Mouse (Mus musculus) kidney, postnatal 10 days (tissue): ENCODE measurements around the gene Pds5a.
"Not testable (repeated sequence)": the region's sequence is repeated elsewhere in the genome, so short reads cannot be mapped to it uniquely, and the experiment has no call there.

ENCODE experiments used
- DNase-seq: peaks from one replicate; pipeline ENCODE4 v3.0.0; 2021; ENCODE audit warnings: mixed read lengths

The Pds5a gene

DNA sequence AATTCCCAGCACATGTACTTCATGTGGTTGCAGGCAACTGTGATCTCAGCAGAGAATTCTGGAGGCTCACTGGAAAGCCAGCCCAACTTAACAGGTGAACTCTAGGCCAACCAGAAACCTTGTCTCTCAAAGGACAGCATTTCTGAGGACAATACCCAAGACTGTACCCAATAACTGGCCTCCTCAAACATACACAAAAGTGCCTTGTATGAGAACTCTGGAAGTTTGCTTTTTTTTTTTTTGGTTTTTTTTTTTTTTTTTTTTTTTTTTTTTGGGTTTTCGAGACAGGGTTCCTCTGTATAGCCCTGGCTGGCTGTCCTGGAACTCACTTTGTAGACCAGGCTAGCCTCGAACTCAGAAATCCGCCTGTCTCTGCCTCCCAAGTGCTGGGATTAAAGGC is 4.0 kb downstream of the Pds5a start:
- not testable (repeated sequence) for DNase-seq

DNA sequence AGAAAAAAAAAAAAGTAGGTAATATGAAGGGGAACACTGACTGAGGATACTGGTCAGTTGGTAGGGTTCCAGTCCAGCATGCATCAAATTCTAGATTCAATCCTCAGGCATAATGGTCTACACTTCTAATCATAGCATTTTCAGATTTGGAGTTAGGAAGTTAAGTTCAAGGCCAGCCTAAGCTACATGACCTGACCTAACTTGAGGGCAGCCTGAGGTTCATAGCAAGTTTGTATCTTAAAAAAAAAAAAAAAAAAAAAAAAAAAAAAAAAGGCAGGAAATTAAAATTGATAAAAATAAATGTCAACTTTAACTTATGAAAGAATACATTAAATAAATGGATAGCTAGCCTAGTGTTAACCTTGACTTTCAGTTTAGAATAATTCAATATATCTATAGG is 5.1 kb downstream of the Pds5a start:
- no peak for DNase-seq

DNA sequence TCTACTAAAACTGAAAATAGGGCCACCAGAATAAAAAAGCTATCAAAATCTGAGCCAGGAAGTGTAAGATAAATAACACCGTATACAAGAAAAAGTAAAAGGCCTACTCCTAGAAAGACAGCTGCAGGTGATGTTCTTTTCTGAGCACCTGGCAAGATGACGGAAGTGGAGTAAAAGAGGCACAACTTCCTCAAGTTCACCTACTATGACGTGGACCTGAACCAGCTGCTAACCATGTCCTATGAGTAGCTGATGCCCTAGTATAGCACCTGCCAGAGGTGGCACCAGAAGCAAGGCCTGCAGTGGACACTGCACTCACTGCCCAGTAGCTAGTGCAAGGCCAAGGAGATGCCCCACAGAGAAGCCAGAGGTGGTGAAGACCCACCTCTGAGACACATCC is 9.3 kb downstream of the Pds5a start:
- no peak for DNase-seq

DNA sequence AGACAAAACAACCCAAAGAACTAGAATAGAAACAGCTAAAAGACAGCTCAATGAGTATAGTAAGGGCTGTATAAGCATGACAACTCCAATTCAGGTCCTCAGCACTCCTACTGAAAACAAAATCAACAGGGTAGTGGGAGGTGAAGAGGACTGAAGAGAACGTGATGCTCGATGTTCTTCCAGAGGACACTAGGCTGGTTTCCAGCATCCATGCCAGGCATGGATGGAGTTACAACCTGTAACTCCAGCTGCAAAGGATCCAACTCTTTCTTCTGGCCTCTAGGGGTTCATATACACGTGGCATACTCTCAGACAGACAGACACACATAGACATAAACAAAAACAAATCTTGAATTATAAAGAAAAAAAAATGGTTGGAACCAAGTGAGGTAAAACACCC is 11.3 kb downstream of the Pds5a start:
- no peak for DNase-seq

DNA sequence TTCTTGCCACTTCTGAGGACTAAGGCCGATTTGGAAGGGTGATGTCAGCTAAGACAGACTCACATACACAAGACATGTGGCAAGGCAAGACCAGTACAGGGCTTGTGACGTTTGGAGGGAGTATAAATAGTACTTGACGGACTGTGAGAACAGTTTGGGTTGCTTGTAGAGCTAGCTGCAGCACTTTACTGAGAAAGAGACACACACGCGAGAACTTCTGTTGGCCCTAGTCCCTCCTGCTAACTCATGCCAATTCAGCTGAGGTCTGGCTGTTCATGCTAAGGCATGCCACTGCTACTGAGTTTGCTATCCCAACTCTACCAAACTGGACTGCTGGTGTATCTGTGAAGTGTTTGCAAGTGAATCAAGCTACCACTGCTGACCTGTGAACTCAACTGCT is 19.2 kb downstream of the Pds5a start:
- DNase-seq = no peak

DNA sequence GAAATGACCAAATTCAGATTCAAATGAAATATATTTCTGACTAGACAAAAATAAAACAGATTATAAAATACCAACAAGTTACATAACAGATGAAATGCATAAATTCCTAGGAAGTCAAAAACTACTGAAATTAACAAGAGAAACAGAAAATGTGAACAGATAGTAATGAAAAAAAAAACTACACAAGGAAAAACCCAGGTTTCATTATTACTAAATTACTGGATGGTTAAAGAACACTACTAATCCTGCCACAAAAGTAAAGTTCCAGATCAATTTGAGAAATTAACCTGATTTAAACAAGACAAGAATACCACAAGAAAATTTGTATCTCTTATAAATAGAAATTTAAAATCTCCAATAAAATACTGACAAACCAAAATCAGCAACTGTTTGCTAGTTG is 25.9 kb downstream of the Pds5a start:
- no peak for DNase-seq

DNA sequence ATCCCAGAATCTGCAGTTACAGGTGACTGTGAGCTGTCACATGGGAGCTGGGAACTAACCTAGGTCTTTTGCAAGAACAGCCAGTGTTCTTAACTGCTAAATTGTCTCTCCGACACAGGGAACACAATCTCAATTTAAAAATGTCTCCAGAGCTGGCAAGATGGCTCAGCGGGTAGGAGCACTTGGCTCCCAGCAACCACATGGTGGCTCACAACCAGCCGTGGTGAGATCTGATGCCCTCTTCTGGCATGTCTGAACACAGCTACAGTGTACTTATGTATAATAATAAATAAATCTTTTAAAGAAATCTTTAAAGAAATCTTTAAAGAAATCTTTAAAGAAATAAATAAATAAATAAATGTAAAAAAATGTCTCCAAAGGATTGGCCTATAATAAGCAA is 30.4 kb downstream of the Pds5a start:
- no peak for DNase-seq

DNA sequence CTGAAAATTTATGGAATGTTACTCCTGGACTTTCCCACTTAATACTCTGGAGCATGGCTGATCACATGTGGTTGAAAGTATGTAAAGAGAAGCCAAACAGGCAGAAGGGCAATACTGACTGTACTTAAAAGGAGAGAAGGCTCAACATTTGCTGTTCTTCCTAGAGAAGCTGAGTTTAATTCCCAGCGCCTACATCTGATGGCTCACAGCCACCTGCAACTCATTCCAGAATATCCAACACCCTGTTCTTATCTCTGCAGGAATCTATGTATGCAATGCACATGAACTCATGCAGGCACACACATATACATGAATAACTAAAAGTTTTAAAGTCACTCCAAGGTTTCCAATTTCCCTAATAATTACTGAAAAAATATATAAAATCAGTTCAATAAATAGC is 32.7 kb downstream of the Pds5a start:
- DNase-seq = no peak

DNA sequence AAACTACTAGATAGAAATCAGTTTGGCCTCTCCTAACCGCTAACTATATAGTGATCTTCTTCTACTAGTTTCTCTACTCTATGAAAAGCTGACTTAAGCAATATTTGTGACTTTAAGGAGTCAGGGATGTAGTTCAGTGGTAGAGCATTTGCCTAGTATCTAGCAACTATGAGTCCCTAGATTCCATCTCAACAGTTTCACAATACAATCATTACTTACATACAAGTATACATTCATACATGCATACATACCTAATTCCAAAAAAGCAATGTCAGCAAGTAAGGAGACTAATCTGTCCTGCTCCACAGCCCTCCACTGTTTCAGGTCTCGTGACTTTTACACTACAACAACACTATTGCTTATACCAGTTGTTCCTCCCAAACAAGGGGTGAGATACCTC is 36.1 kb downstream of the Pds5a start:
- no peak for DNase-seq

DNA sequence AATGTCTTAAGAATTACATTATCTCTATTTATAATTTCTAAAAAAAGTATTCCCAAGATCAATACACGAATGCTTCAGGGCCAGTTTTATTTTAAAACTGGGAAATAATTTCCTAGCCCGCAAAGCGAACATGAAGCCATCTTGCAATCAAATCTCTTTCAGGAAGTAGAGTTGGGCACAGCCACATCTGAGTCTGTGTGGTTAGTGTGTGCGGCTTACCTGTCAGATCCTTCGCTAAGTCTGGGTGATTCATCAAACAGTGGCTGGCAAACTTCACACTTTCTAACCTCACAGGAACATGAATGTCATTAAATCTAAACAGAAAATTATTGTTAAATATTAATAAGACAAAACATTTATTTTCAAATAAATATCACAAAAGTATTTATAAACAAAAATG is 44.3 kb downstream of the Pds5a start:
- DNase-seq = no peak

DNA sequence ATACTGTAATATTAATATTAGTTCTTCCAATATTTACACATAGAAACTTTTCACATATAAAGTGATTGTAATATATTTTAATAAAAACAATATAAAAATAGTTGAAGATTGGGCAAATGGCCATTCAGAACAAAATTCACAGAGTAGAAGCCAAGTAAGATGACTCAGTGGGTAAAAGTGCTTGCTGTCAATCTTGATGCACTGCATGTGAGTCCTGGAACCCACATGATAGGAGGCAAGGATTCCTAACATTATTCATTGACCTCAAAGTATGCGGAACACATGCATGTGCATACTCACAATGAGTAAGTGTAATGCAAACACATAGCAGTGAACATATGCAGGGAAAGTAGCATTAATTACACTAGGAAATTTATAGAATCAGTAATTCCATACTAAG is 59.2 kb downstream of the Pds5a start:
- no peak for DNase-seq

DNA sequence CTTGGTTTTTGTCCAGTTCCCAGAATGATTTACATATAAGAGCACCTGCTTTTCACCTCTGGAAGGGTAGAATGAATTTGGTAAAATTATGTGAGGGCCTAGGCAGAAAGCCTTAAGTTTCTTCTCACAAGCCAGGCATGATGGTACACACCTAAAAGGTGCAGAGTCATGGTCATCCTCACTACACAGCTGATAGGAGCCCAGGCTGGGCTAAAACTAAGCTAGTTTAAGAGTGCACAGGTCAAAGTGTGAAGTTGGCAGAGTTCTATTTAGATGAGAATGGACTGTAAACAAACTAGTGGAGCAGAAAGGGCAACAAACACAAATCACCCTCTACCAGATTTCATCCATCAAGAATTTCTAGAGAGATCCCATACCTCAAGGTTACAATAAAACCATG is 73.7 kb downstream of the Pds5a start:
- DNase-seq = no peak

DNA sequence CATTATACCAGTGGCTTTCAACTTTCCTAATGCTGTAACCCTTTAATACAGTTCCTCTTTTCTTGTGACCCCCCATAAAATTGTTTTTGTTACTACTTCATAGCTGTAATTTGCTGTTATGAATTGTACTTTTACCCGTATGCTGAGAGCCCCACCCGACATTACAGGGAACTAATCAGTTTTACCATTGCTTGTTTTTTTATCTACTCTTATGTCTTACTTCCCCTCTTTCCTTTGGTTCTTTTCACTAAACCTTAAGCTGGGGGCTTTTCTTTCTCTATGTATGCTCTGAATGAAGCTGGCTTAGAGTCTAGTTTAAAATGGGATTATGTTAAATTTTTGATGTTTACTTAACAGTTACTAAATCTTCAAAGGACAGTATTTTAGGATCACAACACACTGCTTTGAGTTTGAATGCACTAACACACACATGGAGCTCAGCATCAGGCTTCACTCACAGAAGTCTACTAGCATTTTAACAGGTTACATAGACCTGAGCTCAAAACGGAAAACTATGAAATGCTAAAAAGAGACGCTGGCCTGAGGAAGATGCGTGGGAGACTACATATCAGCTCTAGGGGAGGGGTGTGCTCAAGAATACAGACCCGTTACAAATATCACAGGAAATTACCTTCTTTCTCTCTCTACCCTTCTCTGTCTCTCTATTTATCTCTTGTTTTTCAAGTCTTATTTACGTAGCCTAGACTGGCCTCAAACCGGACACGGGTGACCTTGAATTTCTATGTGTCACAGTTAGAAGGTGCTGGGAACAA is 84.7 kb downstream of the Pds5a start:
- no peak for DNase-seq

DNA sequence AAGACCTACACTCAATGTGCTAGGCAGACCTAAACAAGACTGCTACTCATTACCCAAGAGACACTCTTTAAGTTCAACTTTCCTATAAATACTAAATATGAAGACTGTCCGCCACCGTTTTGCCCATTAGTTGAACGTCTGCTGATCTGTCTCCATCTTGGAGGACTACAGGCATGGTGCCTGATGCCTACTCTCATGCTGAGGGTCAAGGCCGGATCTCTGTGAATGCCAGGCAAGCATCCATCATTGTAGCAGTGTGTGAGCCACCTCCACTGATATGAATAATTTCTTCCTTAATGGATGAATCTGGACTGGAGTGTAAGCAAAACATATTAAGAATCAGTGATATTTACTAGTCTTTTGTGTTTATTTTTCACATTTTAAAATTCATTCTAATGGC is 87.5 kb downstream of the Pds5a start:
- DNase-seq = no peak

DNA sequence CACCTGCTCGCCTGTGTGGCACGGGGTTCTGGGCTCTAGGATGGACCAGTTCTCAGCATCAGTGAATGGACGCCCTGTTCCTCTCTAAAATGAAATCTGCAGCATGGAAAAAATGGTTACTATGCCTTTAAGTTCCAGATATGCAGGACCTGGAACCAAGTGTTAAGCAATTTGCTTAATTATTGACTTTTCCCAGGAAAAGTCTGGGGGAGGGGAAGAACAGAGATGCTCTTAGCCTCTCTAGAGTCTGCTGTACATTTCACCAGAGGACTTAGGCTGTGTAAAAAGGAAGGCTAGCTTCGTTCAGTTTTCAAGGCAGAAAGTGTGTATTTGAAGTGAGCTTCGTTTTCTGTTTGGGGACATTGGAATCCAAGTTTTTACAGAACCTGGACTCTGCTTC is 88.3 kb downstream of the Pds5a start:
- DNase-seq = no peak

DNA sequence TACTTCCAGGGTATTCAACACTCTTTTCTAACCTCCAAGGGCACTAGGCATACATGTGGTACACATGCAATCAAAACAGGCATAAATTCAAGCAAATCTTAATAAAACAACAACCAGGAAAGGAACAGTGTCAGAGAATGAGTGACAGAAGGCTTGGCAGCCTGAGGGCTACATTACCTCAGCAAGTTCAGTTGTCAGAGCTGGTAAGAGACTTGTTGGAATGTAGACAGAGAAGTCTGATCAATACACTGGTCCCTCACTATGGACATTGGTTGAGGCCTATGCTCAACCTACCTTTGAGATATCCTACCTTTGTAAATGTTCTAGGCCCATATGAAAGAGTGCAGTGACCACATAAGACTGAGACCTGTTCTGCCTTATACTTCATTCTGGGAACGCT is 91.3 kb downstream of the Pds5a start:
- DNase-seq = no peak

DNA sequence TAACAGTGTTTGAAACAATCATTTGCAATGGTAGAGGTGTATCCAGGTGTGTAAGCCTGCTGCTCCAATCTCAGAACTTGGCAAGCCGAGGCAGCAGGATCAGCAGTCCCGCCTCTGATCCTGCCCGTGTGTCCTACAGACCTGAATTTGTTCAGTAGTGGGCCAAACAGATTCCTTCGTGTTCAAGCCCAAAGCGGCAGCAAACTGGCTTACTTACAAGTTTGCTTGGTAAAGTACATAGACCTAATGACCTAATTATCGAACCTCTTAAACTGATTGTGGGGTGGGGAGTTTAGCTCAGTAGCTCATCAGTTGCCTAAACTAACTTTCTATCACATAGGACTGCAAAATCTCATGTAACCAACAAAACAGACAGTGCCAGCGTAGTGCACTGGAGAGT is 98.4 kb downstream of the Pds5a start:
- no peak for DNase-seq

DNA sequence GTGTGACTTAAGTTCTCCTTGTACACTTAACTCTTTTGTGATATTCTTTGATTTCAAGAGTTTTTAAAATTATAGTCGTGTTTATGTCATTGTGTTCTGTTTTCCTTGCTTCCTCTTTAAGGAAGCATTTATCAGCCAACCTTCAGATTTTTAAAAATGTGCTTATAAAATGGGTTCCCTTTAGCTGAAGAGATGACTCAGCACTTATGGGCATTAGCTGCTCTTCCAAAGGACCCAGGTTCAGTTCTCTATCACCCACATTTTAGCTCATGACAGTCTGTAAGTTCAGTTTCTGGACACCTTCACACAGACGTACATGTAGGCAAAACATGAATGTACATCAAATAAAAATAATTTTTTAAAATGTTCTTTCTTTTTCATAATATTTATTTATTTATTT is 105.7 kb downstream of the Pds5a start:
- no peak for DNase-seq

DNA sequence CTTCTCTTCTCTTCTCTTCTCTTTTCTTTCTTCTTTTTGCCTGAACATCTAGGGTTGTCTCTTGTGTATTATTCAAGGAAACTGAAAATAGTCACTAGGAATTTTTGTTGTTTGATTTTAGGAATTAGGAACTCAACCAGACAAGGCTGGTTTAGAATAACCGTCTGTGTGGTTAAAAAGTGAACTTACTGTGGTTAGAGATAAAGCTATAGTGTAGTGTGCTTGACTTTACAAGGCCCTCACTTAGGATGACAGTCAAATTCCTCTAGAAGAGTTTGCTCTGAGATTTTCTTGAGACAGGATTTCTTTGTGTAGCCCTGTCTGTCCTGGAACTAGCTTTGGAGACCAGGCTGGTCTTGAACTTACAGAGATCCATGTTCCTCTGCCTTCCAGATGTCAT is 107.9 kb downstream of the Pds5a start:
- no peak for DNase-seq

DNA sequence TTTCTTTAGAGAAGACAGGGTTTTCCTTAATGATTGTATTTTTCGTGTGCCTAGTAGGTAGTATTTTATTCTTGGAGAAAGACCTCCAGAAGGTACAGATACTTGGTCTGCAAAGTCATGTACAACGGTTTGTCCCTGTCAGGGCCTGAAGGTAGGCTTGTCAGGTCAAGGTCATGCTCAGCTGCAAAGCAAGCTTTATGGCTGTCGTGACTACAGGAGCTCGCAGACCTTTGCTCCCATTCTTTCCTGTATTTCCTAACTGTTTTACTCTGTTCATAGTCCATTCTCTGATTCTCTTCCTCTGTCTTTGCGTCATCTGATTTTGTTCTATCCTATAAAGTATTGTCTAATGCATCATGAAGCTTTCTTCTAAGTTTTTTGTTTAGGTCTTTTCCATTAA is 111.8 kb downstream of the Pds5a start:
- DNase-seq = no peak

DNA sequence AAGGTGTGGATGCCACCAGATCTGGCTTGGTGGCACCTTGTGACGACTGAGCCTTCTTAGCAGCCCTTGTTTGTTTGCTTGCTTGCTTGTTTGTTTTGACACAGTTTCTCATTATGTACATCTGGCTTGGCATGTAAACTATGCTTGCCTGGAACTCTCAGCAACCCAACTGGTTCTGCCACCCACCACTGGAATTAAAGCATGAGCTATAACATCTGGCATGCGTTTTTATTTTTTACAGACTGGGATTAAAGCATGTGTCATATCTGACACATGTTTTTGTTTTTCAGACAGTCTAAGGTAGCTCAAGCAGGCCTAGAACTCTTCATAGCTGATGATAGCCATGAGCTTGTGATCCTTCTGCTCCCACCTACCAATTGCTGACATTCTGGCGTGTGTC is 119.5 kb downstream of the Pds5a start:
- no peak for DNase-seq

DNA sequence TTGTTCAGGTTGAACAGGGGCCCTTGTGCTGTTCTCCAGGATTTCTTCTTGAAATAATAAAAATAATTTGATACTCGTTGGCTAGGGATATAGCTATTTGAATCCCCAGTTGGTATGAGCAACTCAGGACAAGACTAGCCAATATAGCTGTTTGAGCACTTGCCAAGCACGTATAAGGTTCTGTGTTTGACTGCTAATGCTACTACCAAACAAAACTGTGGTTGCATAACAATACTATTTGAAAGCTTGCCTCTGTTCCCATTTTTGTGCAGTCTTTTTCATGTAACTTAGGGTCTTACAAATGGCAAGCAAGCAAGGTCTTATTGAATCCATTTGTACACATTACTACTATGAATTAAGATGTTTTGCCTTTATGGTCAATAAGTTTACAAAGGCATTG is 122.2 kb downstream of the Pds5a start:
- no peak for DNase-seq

DNA sequence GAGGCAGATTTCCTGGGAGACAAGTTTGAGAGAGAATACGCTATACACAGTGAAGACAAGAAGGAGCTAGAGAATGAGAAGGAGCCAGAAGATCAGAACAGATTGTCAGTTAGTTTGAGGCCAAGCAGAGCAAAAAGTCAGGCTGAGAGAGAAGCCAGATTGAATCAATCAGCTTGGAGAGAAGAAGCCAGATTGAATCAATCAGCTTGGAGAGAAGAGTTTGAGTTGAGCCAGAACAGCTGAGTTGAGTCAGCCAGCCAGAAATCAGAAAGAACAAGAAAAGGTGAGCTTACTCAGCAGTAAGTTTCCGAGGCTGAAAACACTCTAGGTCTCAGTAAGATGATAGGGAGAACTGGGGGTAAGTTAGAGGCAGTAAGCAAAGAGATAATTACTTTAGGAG is 123.2 kb downstream of the Pds5a start:
- DNase-seq = no peak

DNA sequence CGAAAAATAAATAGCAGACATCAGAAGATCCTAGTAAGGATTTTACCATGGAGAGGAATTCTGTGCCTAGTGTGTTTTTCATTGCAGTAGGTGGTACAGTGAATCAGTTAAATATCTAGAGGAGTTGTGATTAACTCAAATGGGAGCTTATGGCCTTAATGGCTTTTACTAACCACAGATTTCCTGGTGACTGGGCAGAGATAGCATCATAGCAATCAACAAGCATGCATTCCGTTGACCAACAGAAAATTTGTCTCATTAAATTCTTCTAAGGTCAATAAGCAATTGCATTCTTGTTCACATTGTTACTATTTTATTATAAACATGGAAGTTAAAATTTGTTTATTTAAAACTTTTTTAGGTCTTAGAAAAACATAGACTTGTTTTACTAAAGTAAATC is 132.6 kb downstream of the Pds5a start:
- no peak for DNase-seq

DNA sequence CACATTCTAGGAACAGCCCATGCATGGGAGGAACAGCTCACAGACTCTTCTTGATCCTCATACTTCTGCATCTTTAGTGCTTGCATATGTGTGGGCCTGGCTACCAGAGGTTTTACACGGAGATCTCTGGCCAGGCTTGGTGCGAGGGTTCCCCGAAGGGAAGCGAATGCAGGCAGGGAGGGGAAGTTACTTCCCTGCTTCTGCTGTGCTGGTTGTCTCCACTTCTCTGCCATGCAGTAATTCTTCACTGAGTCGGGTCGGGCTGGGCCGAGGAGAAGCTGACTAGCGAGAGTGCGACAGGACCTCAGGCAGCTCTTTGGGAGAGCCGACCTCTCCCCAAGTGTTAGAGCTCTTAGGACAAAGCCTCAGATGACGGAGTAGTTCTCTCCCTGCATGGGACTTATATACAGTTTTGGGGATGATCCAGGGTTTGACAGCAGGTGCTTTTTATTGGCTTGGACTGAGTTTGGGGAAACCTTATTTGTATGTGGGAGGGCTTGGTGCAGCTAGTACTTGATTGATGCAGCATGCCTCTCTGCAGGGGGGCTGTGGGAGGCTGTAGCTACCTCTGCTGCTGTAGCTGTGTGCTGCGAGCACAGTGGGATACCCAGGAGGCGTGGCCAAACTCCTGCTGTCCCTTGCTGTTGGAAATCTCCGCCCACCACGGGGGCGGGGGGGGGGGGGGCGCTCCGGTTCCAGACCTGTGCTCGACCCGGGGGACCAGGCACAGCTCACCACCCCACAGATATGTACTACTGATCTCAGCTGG is 136.8 kb downstream of the Pds5a start:
- peak; percentile 24 for DNase-seq
